Mouse (Mus musculus) megakaryocyte, embryonic 14.5 days (primary cell): ENCODE results near the gene Bag6.

Source experiments
- FLI1 ChIP-seq: IDR thresholded peaks from 2 replicates; pipeline ENCODE4 v1.6.1; 2012; ENCODE audit warnings: low read length, inconsistent platforms, mixed read lengths
- GATA1 ChIP-seq: IDR thresholded peaks from 3 replicates; pipeline ENCODE4 v1.6.1; 2012; ENCODE audit warnings: mixed read lengths, low read length, inconsistent platforms, borderline replicate concordance

DNA sequence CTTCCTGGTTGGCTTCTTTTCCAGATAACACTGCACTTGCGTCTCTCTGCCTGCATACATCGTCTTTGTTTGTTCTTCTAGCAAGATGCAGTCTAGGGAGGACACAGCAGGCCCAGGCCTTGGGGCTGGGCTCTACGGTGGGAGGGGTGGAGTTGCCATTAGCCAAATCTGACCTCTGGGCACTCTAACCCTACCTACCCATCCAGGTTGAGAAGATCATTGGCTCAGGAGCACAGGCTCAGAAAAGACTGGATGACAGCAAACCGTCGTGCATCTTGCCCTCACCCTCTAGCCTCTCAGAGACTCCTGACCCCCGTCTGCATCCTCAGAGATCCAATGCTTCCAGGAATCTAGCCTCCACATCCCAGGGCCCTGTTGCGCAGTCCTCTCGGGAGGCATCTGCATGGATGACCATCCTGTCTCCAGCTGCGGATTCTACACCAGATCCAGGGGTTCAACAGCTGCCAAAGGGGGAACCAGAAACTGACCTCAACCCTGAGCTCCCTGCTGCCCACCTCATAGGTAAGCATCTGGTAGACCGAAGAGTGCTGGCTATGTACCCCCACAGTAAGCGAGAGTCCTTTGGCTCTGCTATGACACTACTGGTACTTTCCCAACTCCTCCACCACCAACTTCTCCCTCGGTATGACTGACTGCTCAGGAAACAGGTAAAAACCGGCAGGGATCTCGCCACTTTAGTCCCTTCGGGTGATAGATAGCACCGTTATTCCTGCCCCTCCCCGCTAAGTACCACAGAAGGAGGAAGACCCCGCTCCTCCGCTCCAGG is 60.1 kb downstream of the Bag6 start:
- TF ChIP-seq GATA1 (no peak), FLI1 (no peak)
